Mouse (Mus musculus) neural tube, embryonic 11.5 days (tissue): ENCODE data around the gene Ccdc92b. TPM values are rescaled to one million over a fixed set of nuclear protein-coding genes. Genes with fewer than 3 reads are reported as not detected.

Source experiments
- ATAC-seq: fragments of 200-750 bp; cut with Nextera tagmentation; 2 replicates; pipeline ENCODE4 v1.8.0; 2017; ENCODE audit warnings: moderate number of reproducible peaks, mild to moderate bottlenecking, moderate TSS enrichment, moderate library complexity; ENCODE audit not compliant: insufficient read depth, low FRiP score, low TSS enrichment
- DNase-seq: peaks from one replicate; pipeline ENCODE4 v3.0.0-alpha.2; 2015; ENCODE audit warnings: low spot score
- H3K27ac ChIP-seq: fragments of 300-500 bp; sonication (generic); 2 replicates; pipeline ENCODE4 v1.5.1; 2014; ENCODE audit warnings: low read depth, mild to moderate bottlenecking, low read length
- H3K27me3 ChIP-seq: fragments of 300-500 bp; sonication (generic); 2 replicates; pipeline ENCODE4 v1.6.1; 2014; ENCODE audit warnings: mild to moderate bottlenecking, low read length, mixed read lengths; ENCODE audit not compliant: control insufficient read depth, insufficient read depth
- H3K36me3 ChIP-seq: fragments of 300-500 bp; sonication (generic); 2 replicates; pipeline ENCODE4 v1.6.1; 2014; ENCODE audit warnings: mild to moderate bottlenecking, low read length, moderate library complexity, mixed read lengths; ENCODE audit not compliant: control insufficient read depth, insufficient read depth
- H3K4me1 ChIP-seq: fragments of 300-500 bp; sonication (generic); 2 replicates; pipeline ENCODE4 v1.6.1; 2014; ENCODE audit warnings: low read length, mixed read lengths; ENCODE audit not compliant: control insufficient read depth, insufficient read depth
- H3K4me2 ChIP-seq: fragments of 300-500 bp; sonication (generic); 2 replicates; pipeline ENCODE4 v1.6.1; 2014; ENCODE audit warnings: low read depth, mild to moderate bottlenecking, moderate library complexity
- H3K4me3 ChIP-seq: fragments of 300-500 bp; sonication (generic); 2 replicates; pipeline ENCODE4 v1.5.1; 2014; ENCODE audit warnings: low read depth, low read length
- H3K9ac ChIP-seq: fragments of 300-500 bp; sonication (generic); 2 replicates; pipeline ENCODE4 v1.6.1; 2014; ENCODE audit warnings: mild to moderate bottlenecking, low read length
- H3K9me3 ChIP-seq: fragments of 300-500 bp; sonication (generic); 2 replicates; pipeline ENCODE4 v1.6.1; 2016; ENCODE audit warnings: low read length; ENCODE audit not compliant: control insufficient read depth
- WGBS: fragments of 180-500 bp; shearing (Covaris S2); extraction: QIAGEN DNeasy Blood & Tissue Kit; methylation state at CpG from one replicate; pipeline ENCODE4 v1.1.7; 2014; 5-methylcytosine and 5-hydroxymethylcytosine counted together
- polyA plus RNA-seq: library from polyadenylated mRNA; unstranded; fragments of >200 nt; fragmentation: Nextera tagmentation; extraction: Ambion mirVana; gene quantifications from 2 replicates; pipeline ENCODE4 v1.2.1, GENCODE M21; 2014

Gene Ccdc92b
- polyA plus RNA-seq, 1 experiment from 2014 or later, result 1.9 TPM

- ATAC-seq, result no peak
- H3K4me1 ChIP-seq, result no peaks in the 10 kb centered on the region
- no peak overlapping the region for H3K4me2 ChIP-seq
- H3K9me3 ChIP-seq, result no peaks in the 10 kb centered on the region
- no peak for DNase-seq
- no peak overlapping the region for H3K9ac ChIP-seq
- H3K27me3 ChIP-seq, result no peaks in the 10 kb centered on the region
- no peak overlapping the region for H3K27ac ChIP-seq
- no peak overlapping the region for H3K4me3 ChIP-seq
- H3K36me3 ChIP-seq, result no peaks in the 10 kb centered on the region
These were observed 21.4 kb upstream of the Ccdc92b start for GRCm38 (mm10) chr11:74597990-74598337.

- Histone ChIP-seq H3K9ac (no peak overlapping the region), H3K4me3 (no peak overlapping the region), H3K27ac (no peak overlapping the region), H3K27me3 (no peaks in the 10 kb centered on the region), H3K36me3 (no peaks in the 10 kb centered on the region), H3K4me1 (no peaks in the 10 kb centered on the region), H3K9me3 (no peaks in the 10 kb centered on the region), H3K4me2 (no peak overlapping the region)
- WGBS, result 70% methylated on average over 1 of the region's 1 CpGs
- DNase-seq (no peak), ATAC-seq (no peak)
These were observed 17.1 kb upstream of the Ccdc92b start for GRCm38 (mm10) chr11:74602286-74602685.

GRCm38 (mm10) chr11:74610068-74610467, 9.3 kb upstream of the Ccdc92b start:
- peaks cover 32% of the 10 kb centered on the region for H3K27me3 ChIP-seq
- 24% methylated on average over 5 of the region's 5 CpGs for WGBS
- 0 out of 2 replicates have a peak overlapping the region, but pooled peaks have one; percentile 38 for H3K4me3 ChIP-seq
- DNase-seq, result no peak
- no peaks in the 10 kb centered on the region for H3K36me3 ChIP-seq
- H3K27ac ChIP-seq, result no peak overlapping the region
- ATAC-seq, result no peak
- H3K4me2 ChIP-seq, result peak overlapping the region; percentile 66
- no peaks in the 10 kb centered on the region for H3K9me3 ChIP-seq
- no peak overlapping the region for H3K9ac ChIP-seq
- H3K4me1 ChIP-seq, result 0 out of 2 replicates have a peak, but pooled peaks cover 4% of the 10 kb centered on the region

GRCm38 (mm10) chr11:74610545-74611176, 8.7 kb upstream of the Ccdc92b start, which contains the start of gene Rap1gap2:
Gene Rap1gap2, minus strand, starts transcription at chr11:74610915.
- ATAC-seq (no peak), DNase-seq (peak; percentile 49)
- Histone ChIP-seq H3K9ac (peak within 1 kb of the TSS; percentile 46), H3K4me2 (peak within 1 kb of the TSS; percentile 66), H3K4me1 (0 out of 2 replicates have a peak, but pooled peaks cover 4% of the 10 kb centered on the region), H3K27ac (no peak within 1 kb of the TSS), H3K36me3 (no peaks in the 10 kb centered on the region), H3K27me3 (peaks cover 32% of the 10 kb centered on the region), H3K9me3 (no peaks in the 10 kb centered on the region), H3K4me3 (peak within 1 kb of the TSS; percentile 38)
- WGBS, result 1% methylated on average over 50 of the region's 50 CpGs

GRCm38 (mm10) chr11:74611437-74611836, 8.0 kb upstream of the Ccdc92b start:
- Histone ChIP-seq H3K27ac (no peak overlapping the region), H3K9ac (no peak overlapping the region), H3K36me3 (no peaks in the 10 kb centered on the region), H3K4me2 (no peak overlapping the region), H3K27me3 (peaks cover 32% of the 10 kb centered on the region), H3K4me1 (0 out of 2 replicates have a peak, but pooled peaks cover 4% of the 10 kb centered on the region), H3K9me3 (no peaks in the 10 kb centered on the region), H3K4me3 (no peak overlapping the region)
- no peak for ATAC-seq
- no peak for DNase-seq
- 14% methylated on average over 7 of the region's 7 CpGs for WGBS

- H3K36me3 ChIP-seq, result no peaks in the 10 kb centered on the region
- H3K4me1 ChIP-seq, result 0 out of 2 replicates have a peak, but pooled peaks cover 4% of the 10 kb centered on the region
- no peak overlapping the region for H3K4me2 ChIP-seq
- no peaks in the 10 kb centered on the region for H3K9me3 ChIP-seq
- DNase-seq, result no peak
- 58% methylated on average over 4 of the region's 4 CpGs for WGBS
- H3K4me3 ChIP-seq, result no peak overlapping the region
- ATAC-seq, result no peak
- H3K27me3 ChIP-seq, result peaks cover 32% of the 10 kb centered on the region
- no peak overlapping the region for H3K27ac ChIP-seq
- no peak overlapping the region for H3K9ac ChIP-seq
These were observed 6.0 kb upstream of the Ccdc92b start for GRCm38 (mm10) chr11:74613428-74613827.

- DNase-seq, result no peak
- Histone ChIP-seq H3K4me3 (no peak overlapping the region), H3K9me3 (no peaks in the 10 kb centered on the region), H3K9ac (no peak overlapping the region), H3K27ac (no peak overlapping the region), H3K4me2 (no peak overlapping the region), H3K4me1 (0 out of 2 replicates have a peak, but pooled peaks cover 4% of the 10 kb centered on the region), H3K36me3 (no peaks in the 10 kb centered on the region), H3K27me3 (peaks cover 33% of the 10 kb centered on the region)
- WGBS, result 52% methylated on average over 5 of the region's 5 CpGs
- no peak for ATAC-seq
These were observed 3.8 kb upstream of the Ccdc92b start for GRCm38 (mm10) chr11:74615571-74615970.

- DNase-seq, result no peak
- H3K9ac ChIP-seq, result peak overlapping the region; percentile 39; the same call in 1 of the 2 replicates
- no peaks in the 10 kb centered on the region for H3K36me3 ChIP-seq
- peak overlapping the region; percentile 46 for H3K4me3 ChIP-seq
- no peak overlapping the region for H3K27ac ChIP-seq
- H3K4me1 ChIP-seq, result no peaks in the 10 kb centered on the region
- no peak for ATAC-seq
- no peaks in the 10 kb centered on the region for H3K9me3 ChIP-seq
- peaks cover 18% of the 10 kb centered on the region for H3K27me3 ChIP-seq
- peak overlapping the region; percentile 52 for H3K4me2 ChIP-seq
- WGBS, result 10% methylated on average over 7 of the region's 16 CpGs
These were observed 523 bp downstream of the Ccdc92b start for GRCm38 (mm10) chr11:74619956-74620300.

- Histone ChIP-seq H3K27ac (no peak overlapping the region), H3K27me3 (peaks cover 18% of the 10 kb centered on the region), H3K9me3 (no peaks in the 10 kb centered on the region), H3K36me3 (no peaks in the 10 kb centered on the region), H3K4me2 (no peak overlapping the region), H3K4me1 (no peaks in the 10 kb centered on the region), H3K4me3 (no peak overlapping the region), H3K9ac (no peak overlapping the region)
- 80% methylated on average over 8 of the region's 8 CpGs for WGBS
- ATAC-seq, result no peak
- no peak for DNase-seq
These were observed 2.7 kb downstream of the Ccdc92b start for GRCm38 (mm10) chr11:74621974-74622669.
